In the genomic region with DNA sequence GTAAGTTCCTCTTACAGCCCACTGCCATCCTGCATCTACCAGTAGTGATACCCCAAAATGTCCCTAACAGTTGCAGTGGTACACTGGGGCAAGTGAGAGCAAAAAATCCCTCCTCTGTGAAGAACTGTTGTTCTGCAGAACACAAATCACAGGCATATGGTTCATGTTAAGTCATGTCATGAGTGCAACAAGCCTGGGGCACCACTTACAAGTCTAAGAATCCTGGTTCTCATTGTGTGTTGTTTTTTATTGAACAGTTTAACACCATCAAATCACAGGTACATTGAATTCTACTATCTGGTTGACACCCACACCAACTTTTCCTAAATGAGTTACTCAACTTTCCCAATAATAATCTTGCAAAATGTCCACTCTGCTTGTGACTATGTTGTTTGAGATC, we compare ENCODE assay signal across 18 mouse cellular contexts.
"Had no signal": no experiment of that assay in that cellular context is flagged by ENCODE, and none has a peak within 500 bp of the region (broad histone marks: within the 10 kb centered on the region; RNA-seq: fewer than 3 reads in every experiment).

No protein-coding gene starts in this region.

- H3K27ac ChIP-seq: midbrain, embryonic 10.5 days; midbrain, embryonic 12.5 days; neural tube, embryonic 13.5 days; neural tube, embryonic 15.5 days had no signal

- H3K36me3 ChIP-seq: midbrain, embryonic 10.5 days; midbrain, embryonic 12.5 days; neural tube, embryonic 13.5 days; neural tube, embryonic 15.5 days had no signal

- DNase-seq: lung, embryonic 14.5 days; lung, postnatal 10 days; lung, postnatal 4 days; midbrain, embryonic 14.5 days; retina, postnatal 1 day; right cerebral cortex, adult 18-20 months; right cerebral cortex, postnatal 25 days; right cerebral cortex, postnatal 4 days; spleen, adult 18-20 months; thymus, adult 18-20 months; thymus, postnatal 14 days; thymus, postnatal 36 days had no signal

- H3K4me2 ChIP-seq: lung, embryonic 14.5 days; midbrain, embryonic 12.5 days; neural tube, embryonic 13.5 days; neural tube, embryonic 15.5 days had no signal

- H3K27me3 ChIP-seq: midbrain, embryonic 12.5 days; neural tube, embryonic 13.5 days; neural tube, embryonic 15.5 days had no signal

- H3K9me3 ChIP-seq: midbrain, embryonic 10.5 days; midbrain, embryonic 12.5 days; neural tube, embryonic 13.5 days; neural tube, embryonic 15.5 days had no signal

- H3K9ac ChIP-seq: lung, embryonic 14.5 days; midbrain, embryonic 12.5 days; neural tube, embryonic 13.5 days; neural tube, embryonic 15.5 days had no signal

- H3K4me1 ChIP-seq: midbrain, embryonic 10.5 days; midbrain, embryonic 12.5 days; neural tube, embryonic 15.5 days had no signal

- ATAC-seq: midbrain, embryonic 16.5 days had no signal

- H3K4me3 ChIP-seq: midbrain, embryonic 10.5 days; midbrain, embryonic 12.5 days; myocyte; neural tube, embryonic 13.5 days; neural tube, embryonic 15.5 days had no signal
